Mouse (Mus musculus) heart, embryonic 15.5 days (tissue): ENCODE data around the gene Arhgef3. TPM values are rescaled to one million over a fixed set of nuclear protein-coding genes. Genes with fewer than 3 reads are reported as not detected.
A peak's percentile ranks its signal among the peaks of the same experiment; 100 is the strongest.

ENCODE experiments used
- ATAC-seq: fragments of 200-750 bp; cut with Nextera tagmentation; replicated peaks from 2 replicates; pipeline ENCODE4 v1.8.0; 2017; ENCODE audit warnings: low read depth, moderate TSS enrichment; ENCODE audit not compliant: insufficient number of reproducible peaks, insufficient read depth, low FRiP score
- H3K27ac ChIP-seq: fragments of 300-500 bp; sonication (generic); 2 replicates; pipeline ENCODE4 v1.5.1; 2015; ENCODE audit warnings: mild to moderate bottlenecking, inconsistent platforms
- H3K27me3 ChIP-seq: fragments of 300-500 bp; sonication (generic); 2 replicates; pipeline ENCODE4 v1.6.1; 2015; ENCODE audit warnings: inconsistent platforms
- H3K36me3 ChIP-seq: fragments of 300-500 bp; sonication (generic); 2 replicates; pipeline ENCODE4 v1.6.1; 2015; ENCODE audit warnings: mild to moderate bottlenecking, inconsistent platforms
- H3K4me1 ChIP-seq: fragments of 300-500 bp; sonication (generic); replicated peaks from 2 replicates; pipeline ENCODE4 v1.6.1; 2015; ENCODE audit warnings: inconsistent platforms
- H3K4me2 ChIP-seq: fragments of 300-500 bp; sonication (generic); 2 replicates; pipeline ENCODE4 v1.6.1; 2015; ENCODE audit warnings: inconsistent platforms, mild to moderate bottlenecking, moderate library complexity
- H3K4me3 ChIP-seq: fragments of 300-500 bp; sonication (generic); 2 replicates; pipeline ENCODE4 v1.5.1; 2015; ENCODE audit warnings: mild to moderate bottlenecking, inconsistent platforms
- H3K9ac ChIP-seq: fragments of 300-500 bp; sonication (generic); 2 replicates; pipeline ENCODE4 v1.6.1; 2015; ENCODE audit warnings: mild to moderate bottlenecking, inconsistent platforms
- H3K9me3 ChIP-seq: fragments of 300-500 bp; sonication (generic); replicated peaks from 2 replicates; pipeline ENCODE4 v1.6.1; 2016; ENCODE audit warnings: inconsistent platforms
- WGBS: fragments of 180-500 bp; shearing (Covaris S2); methylation state at CpG from one replicate; pipeline ENCODE4 v1.1.7; 2015; ENCODE audit warnings: mixed read lengths; 5-methylcytosine and 5-hydroxymethylcytosine counted together
- polyA plus RNA-seq: library from polyadenylated mRNA; unstranded; fragments of >200 nt; fragmentation: Nextera tagmentation; extraction: Ambion mirVana; gene quantifications from 2 replicates; pipeline ENCODE4 v1.2.1, GENCODE M21; 2015

Gene Arhgef3
- polyA plus RNA-seq, 1 experiment from 2014 or later: 14.7 TPM

DNA sequence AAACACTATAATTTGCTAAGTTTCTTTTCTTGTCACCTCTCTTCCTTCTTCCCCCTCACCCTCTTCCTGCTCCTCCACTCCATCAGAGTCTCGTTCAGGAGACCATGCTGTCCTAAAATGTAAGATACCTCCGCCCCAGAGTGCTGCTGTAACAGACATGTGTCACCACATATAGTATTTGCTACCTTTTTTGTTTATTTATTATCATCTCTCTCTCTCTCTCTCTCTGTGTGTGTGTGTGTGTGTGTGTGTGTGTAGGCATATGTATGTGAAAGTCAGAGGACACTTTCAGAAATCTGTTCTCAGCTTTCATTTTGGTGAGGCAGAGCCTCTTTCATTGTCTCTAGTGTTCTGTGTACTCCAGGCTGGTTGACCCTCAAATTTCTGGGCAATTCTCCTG lies 119.0 kb downstream of the Arhgef3 start:
- ATAC-seq: no peak
- Histone ChIP-seq H3K9me3 (no peaks in the 10 kb centered on the region), H3K27me3 (no peaks in the 10 kb centered on the region), H3K9ac (no peak overlapping the region), H3K36me3 (no peaks in the 10 kb centered on the region), H3K4me1 (peaks cover 47% of the 10 kb centered on the region), H3K27ac (no peak overlapping the region), H3K4me3 (no peak overlapping the region), H3K4me2 (no peak overlapping the region)
- 72% methylated on average over 2 of the region's 2 CpGs for WGBS

DNA sequence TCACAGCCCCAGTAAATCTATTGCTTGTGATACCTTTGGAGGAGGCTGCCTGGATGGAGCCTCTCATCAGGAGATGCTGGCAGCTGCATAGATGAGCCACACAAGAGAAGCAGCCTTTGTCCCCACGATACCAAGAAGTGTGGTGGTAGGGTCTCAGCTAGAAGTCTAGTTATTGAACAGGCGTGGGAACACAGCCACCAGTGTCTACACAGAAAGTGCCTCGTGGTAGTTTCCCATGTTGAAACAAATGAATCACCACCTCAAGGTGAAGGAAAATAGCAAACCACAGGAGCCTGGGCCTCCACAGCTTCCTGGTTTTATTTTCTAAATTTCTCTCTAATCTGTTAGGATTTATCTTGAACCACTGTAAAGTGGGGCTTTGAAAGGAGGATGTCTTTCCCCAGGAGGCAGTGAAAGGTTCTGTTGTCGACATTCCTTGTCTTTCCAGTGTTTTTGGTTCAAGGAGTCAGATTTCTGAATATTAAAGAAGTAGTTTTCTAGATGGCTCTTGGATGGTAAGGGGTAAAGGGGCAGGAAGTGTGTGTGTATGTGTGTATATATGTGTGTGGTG lies 119.7 kb downstream of the Arhgef3 start:
- no peak overlapping the region for H3K27ac ChIP-seq
- no peaks in the 10 kb centered on the region for H3K9me3 ChIP-seq
- H3K4me1 ChIP-seq: peaks cover 40% of the 10 kb centered on the region
- H3K27me3 ChIP-seq: no peaks in the 10 kb centered on the region
- no peaks in the 10 kb centered on the region for H3K36me3 ChIP-seq
- no peak overlapping the region for H3K4me2 ChIP-seq
- H3K9ac ChIP-seq: no peak overlapping the region
- ATAC-seq: no peak
- no peak overlapping the region for H3K4me3 ChIP-seq
- 64% methylated on average over 4 of the region's 4 CpGs for WGBS

DNA sequence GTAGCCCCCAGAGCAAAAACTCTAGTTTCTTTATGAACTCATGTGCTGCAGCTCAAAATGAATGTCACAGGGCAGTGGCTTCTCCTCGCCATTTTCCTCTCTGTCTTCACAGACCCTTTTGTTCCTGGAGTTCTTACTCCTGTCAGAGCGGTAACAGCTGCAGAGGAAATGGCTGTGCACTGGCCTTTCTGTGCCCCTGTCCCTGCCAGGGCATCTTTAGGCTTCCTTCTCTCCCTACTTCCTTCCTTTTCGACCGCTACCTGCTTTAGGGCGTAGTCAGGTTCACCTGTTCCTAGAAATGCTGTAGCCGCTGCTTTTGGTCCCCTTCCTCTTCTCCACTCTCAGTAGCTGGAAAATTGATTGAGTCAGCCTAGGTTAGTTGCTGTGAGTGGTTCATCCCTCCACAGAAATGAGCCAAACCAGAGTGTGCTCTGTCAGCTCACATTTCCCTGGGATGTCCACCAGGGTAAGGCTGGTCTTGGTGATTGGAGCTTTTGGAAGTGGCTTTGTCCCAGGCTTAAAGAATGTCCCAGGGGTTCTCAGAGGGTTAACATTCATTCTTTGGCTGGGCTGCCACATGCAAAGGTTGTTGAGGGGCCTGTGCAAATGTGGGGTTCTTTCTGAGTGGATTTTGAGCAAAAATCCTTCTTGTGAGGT lies 121.3 kb downstream of the Arhgef3 start:
- H3K27ac ChIP-seq: peak overlapping the region; percentile 27
- no peak for ATAC-seq
- H3K36me3 ChIP-seq: no peaks in the 10 kb centered on the region
- peaks cover 23% of the 10 kb centered on the region for H3K4me1 ChIP-seq
- H3K9me3 ChIP-seq: no peaks in the 10 kb centered on the region
- 61% methylated on average over 6 of the region's 6 CpGs for WGBS
- no peak overlapping the region for H3K9ac ChIP-seq
- H3K27me3 ChIP-seq: no peaks in the 10 kb centered on the region
- H3K4me3 ChIP-seq: no peak overlapping the region
- H3K4me2 ChIP-seq: no peak overlapping the region

- peak overlapping the region; percentile 51 for H3K27ac ChIP-seq
- WGBS: 23% methylated on average over 12 of the region's 12 CpGs
- no peak overlapping the region for H3K9ac ChIP-seq
- no peaks in the 10 kb centered on the region for H3K27me3 ChIP-seq
- H3K9me3 ChIP-seq: no peaks in the 10 kb centered on the region
- peaks cover 22% of the 10 kb centered on the region for H3K4me1 ChIP-seq
- no peaks in the 10 kb centered on the region for H3K36me3 ChIP-seq
- H3K4me2 ChIP-seq: peak overlapping the region; percentile 60
- peak overlapping the region; percentile 41 for H3K4me3 ChIP-seq
- ATAC-seq: peak; percentile 67
Measured at GRCm38 (mm10) chr14:27237522-27238187, 123.0 kb downstream of the Arhgef3 start.

DNA sequence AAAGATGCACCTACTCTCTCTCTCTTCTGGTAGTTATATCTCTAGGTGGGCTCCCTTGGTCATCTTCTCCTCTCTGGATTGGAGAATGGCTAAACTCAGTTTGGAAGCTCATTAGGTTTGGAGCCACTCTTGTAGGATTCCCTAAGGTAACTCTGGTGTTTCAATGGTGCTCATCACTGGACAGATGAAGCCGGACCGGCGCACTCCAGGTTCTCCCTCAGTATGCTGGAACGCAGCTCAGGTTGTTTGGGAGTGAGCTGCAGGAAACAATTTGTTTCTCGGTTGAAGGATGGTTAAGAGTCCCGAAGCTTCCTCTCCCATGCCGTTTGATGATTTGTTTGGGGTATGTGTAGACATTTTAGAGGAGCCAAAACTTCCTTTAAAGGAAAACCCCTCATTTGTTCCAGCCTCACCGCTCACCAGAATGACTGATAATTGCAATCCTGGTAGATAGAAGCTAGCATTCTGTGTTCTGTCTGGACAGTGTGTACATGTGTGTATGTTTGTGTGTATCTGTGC lies 124.0 kb downstream of the Arhgef3 start:
- Histone ChIP-seq H3K36me3 (no peaks in the 10 kb centered on the region), H3K9ac (no peak overlapping the region), H3K4me2 (peak overlapping the region; percentile 60), H3K4me3 (peak overlapping the region; percentile 41), H3K27ac (no peak overlapping the region), H3K4me1 (peaks cover 22% of the 10 kb centered on the region), H3K9me3 (no peaks in the 10 kb centered on the region), H3K27me3 (no peaks in the 10 kb centered on the region)
- no peak for ATAC-seq
- 72% methylated on average over 8 of the region's 8 CpGs for WGBS

GRCm38 (mm10) chr14:27239551-27240091 lies 124.9 kb downstream of the Arhgef3 start:
- H3K27ac ChIP-seq: no peak overlapping the region
- no peaks in the 10 kb centered on the region for H3K36me3 ChIP-seq
- H3K4me3 ChIP-seq: no peak overlapping the region
- peaks cover 22% of the 10 kb centered on the region for H3K4me1 ChIP-seq
- 81% methylated on average over 3 of the region's 3 CpGs for WGBS
- no peak for ATAC-seq
- H3K27me3 ChIP-seq: no peaks in the 10 kb centered on the region
- H3K4me2 ChIP-seq: no peak overlapping the region
- no peaks in the 10 kb centered on the region for H3K9me3 ChIP-seq
- no peak overlapping the region for H3K9ac ChIP-seq

- WGBS: 51% methylated on average over 8 of the region's 8 CpGs
- no peak overlapping the region for H3K4me3 ChIP-seq
- no peaks in the 10 kb centered on the region for H3K36me3 ChIP-seq
- H3K9me3 ChIP-seq: no peaks in the 10 kb centered on the region
- no peak overlapping the region for H3K9ac ChIP-seq
- no peaks in the 10 kb centered on the region for H3K27me3 ChIP-seq
- H3K27ac ChIP-seq: peak overlapping the region; percentile 24
- ATAC-seq: no peak; the same call in 1 of the 2 replicates
- no peak overlapping the region for H3K4me2 ChIP-seq
- peaks cover 20% of the 10 kb centered on the region for H3K4me1 ChIP-seq
Measured at GRCm38 (mm10) chr14:27242253-27242652, 127.6 kb downstream of the Arhgef3 start.

- ATAC-seq: no peak
- H3K36me3 ChIP-seq: no peaks in the 10 kb centered on the region
- no peak overlapping the region for H3K9ac ChIP-seq
- no peak overlapping the region for H3K4me2 ChIP-seq
- H3K4me1 ChIP-seq: peaks cover 14% of the 10 kb centered on the region
- H3K9me3 ChIP-seq: no peaks in the 10 kb centered on the region
- no peaks in the 10 kb centered on the region for H3K27me3 ChIP-seq
- 0 out of 2 replicates have a peak overlapping the region, but pooled peaks have one; percentile 9 for H3K27ac ChIP-seq
- WGBS: 83% methylated on average over 2 of the region's 2 CpGs
- H3K4me3 ChIP-seq: no peak overlapping the region
Measured at GRCm38 (mm10) chr14:27242769-27243168, 128.1 kb downstream of the Arhgef3 start.

GRCm38 (mm10) chr14:27243585-27243984 lies 128.9 kb downstream of the Arhgef3 start:
- Histone ChIP-seq H3K4me3 (no peak overlapping the region), H3K4me2 (no peak overlapping the region), H3K36me3 (no peaks in the 10 kb centered on the region), H3K27me3 (no peaks in the 10 kb centered on the region), H3K9me3 (no peaks in the 10 kb centered on the region), H3K9ac (no peak overlapping the region), H3K4me1 (peaks cover 10% of the 10 kb centered on the region; the same call in 1 of the 2 replicates), H3K27ac (no peak overlapping the region)
- no peak for ATAC-seq
- 79% methylated on average over 5 of the region's 5 CpGs for WGBS

GRCm38 (mm10) chr14:27244898-27245297 lies 130.2 kb downstream of the Arhgef3 start:
- H3K4me1 ChIP-seq: peaks cover 10% of the 10 kb centered on the region; the same call in 1 of the 2 replicates
- H3K27me3 ChIP-seq: no peaks in the 10 kb centered on the region
- no peak overlapping the region for H3K9ac ChIP-seq
- no peak overlapping the region for H3K27ac ChIP-seq
- H3K4me3 ChIP-seq: no peak overlapping the region
- H3K36me3 ChIP-seq: no peaks in the 10 kb centered on the region
- H3K9me3 ChIP-seq: no peaks in the 10 kb centered on the region
- WGBS: 73% methylated on average over 3 of the region's 3 CpGs
- no peak overlapping the region for H3K4me2 ChIP-seq
- no peak for ATAC-seq

DNA sequence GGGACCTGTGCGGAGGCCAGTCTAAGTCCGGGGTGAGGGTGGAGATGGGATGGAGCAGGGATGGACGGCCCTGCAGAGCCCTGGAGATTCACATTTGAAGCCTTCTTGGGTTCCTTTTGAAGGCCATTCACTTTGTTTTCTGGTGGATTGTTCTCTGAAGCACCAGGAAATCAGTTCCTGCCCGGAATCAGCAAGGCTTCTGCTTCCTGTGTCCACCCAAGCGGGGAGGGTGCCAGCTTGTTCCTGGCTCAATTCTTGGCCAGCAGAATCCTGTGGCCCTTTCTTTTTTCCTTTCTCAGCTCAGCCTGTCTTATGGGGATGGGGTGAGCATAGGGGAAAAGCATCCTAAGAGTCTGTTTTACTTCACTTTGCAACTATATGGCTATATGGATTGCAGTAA lies 131.7 kb downstream of the Arhgef3 start:
- H3K9me3 ChIP-seq: no peaks in the 10 kb centered on the region
- no peaks in the 10 kb centered on the region for H3K27me3 ChIP-seq
- H3K27ac ChIP-seq: peak overlapping the region; percentile 42; the same call in 1 of the 2 replicates
- no peak overlapping the region for H3K4me2 ChIP-seq
- no peak overlapping the region for H3K9ac ChIP-seq
- H3K4me1 ChIP-seq: peaks cover 10% of the 10 kb centered on the region; the same call in 1 of the 2 replicates
- ATAC-seq: no peak
- no peak overlapping the region for H3K4me3 ChIP-seq
- no peaks in the 10 kb centered on the region for H3K36me3 ChIP-seq
- 74% methylated on average over 5 of the region's 5 CpGs for WGBS
